Mouse (Mus musculus) layer of hippocampus, adult 11-12 months (tissue): ENCODE measurements around the gene Cntd1.

Experiments
- DNase-seq: peaks from one replicate; pipeline ENCODE4 v3.0.0; 2022; ENCODE audit warnings: low spot score

Cntd1 gene

DNA sequence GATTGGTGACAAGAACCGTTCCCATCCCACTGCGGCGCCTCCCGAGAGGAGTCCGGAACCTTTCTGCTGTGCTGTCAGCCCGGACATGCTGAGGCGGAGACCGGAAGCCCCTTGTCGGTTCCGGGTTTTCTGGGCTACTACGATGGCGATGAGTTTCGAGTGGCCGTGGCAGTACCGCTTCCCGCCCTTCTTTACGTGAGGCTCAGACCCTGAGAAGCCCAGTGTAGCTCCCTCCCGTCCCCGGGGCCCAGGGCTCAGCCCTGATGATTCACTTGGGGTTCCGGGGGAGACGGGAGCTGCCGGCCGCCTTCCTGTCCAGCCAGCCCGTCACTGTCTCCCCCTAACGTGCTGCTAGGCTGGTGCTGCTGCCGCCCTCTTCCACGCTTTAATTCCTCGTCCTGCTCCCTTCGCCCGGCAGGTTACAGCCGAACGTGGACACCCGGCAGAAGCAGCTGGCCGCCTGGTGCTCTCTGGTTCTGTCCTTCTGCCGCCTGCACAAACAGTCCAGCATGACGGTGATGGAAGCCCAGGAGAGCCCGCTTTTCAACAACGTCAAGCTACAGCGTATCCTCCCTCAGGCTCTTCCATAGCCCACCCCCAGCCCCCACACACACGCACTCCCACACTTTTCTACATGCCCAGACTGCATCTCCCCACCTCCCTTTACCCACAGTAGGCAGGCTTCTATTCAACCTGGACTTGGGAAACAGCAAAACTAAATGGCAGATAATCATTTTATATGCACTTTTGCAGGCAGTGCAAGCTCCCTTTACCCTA lies 25.0 kb upstream of the Cntd1 start, which contains the start of gene Vps25:
TSS of gene Vps25 (plus strand) at position 95 of the 777 bp plus-strand sequence.
- DNase-seq = peak; percentile 84

DNA sequence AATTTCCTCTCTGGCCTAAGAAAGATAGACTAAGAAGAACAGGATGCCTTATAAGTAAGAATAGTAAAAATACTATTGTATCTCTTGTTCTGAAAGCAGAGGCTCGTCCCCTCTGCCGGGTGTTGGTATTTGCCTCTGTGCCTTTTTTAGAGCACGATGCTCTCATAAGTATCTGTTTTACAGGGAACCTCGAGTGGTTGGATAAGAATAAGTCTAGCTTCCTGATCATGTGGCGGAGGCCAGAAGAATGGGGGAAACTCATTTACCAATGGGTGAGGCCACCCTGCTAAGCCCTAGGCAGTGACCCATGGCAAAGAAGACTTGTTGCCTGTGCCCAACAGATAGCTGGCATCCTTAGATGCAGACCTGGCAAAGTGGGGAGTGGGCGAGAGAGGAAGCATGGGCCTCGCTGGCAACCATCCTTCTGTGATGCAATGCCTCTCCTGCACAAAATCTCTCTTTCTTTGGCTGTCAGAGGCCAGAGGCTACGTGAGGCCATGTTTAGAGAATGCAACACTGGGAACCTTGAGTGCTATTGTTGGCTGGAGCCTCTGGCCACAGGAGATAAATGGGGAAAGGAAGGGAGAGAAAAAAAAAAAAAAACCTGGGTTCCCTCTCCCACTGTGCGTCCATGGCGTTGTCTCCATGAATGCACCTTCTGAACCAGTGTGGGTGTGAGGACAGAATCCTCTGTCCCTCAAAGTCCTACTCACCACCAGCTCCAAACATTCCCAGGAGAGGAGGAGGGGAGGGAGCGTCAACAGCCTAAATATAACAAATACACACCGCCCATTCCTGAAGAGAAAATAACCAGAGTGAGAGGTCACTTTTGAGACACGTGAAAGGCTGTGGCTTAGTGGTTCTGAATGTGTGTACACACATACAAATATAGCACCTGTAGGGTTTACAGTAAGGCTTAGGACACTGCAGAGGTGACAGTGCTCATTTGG lies 22.7 kb upstream of the Cntd1 start:
- DNase-seq = no peak

DNA sequence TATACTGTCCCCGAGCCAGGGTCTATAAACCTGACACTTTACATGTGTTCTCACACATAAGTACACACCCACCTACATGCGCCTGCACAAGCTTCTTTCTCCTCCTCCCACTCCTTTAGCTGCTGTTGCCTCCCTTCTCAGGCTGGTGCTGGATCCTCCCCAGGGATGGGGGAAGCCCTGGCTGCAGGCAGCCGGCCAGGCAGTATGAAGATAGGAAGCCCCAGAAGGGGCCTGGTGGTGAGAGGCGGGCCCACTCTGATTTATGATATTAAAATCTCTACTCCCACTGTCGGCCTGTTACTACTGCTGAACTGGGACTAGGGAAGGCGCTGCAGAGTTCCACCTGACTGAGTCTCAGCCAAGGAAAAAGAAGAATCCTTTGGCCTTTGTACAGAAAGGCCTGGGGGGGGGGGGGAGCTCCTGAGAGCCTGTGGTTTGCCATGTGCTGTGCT lies 19.5 kb upstream of the Cntd1 start:
- DNase-seq = peak; percentile 68

DNA sequence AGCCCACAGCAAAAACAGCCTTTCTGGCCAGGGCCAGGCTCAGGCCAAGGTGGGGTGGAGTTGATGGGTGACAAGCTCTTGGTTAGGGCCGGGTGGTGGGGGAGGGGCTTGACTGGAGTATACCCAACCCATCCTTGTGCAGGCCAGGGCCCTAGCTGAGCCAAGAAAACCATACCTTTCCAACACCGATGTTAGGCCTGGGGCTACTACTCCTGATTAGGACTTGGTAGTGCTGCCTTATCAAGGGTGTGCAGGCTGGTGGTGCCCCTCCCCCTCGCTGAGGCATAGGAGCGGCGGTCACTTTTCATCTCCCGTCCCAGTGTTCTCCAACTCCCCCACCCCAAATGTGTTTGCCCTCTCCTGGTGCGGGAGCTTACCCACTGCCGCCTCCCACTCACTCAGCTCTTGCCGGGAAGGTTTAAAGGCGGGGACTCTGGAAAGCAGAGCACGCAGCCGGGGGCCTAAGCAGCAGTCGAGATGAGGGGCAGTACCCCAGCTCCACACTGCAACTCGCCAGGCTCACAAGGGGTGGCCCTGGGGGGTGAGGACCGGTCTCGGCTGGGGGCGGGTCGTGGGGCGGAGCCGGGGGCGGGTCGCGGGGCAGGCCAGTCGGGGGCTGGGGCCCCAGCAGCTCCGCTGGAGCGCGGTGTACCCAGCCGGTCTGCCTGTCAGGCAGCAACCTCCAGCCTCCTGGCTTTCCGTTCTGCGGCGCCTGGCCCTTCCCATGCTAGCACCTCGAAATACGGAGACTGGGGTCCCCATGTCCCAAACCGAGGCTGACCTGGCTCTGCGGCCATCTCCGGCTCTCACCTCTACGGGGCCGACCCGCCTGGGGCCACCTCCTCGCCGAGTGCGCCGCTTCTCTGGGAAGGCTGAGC lies 18.6 kb upstream of the Cntd1 start, which contains the start of gene Wnk4:
TSS of gene Wnk4 (plus strand) at position 620 of the 878 bp plus-strand sequence.
- no peak for DNase-seq

DNA sequence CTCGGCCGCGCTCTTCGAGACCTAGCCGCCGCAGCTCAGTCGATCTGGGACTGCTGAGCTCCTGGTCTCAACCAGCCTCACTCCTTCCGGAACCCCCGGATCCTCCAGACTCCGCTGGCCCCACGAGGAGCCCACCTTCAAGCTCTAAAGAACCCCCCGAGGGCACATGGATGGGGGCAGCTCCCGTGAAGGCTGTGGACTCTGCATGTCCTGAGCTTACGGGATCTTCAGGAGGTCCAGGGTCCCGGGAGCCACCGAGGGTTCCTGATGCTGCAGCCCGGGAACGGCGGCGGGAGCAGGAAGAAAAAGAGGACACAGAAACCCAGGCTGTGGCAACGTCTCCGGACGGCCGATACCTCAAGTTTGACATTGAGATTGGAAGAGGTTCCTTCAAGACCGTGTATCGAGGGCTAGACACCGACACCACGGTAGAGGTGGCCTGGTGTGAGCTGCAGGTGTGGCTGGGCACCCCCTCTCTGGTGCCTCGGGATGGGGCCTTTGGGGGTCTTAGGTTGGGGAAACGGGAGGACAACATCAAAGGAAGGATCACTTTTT lies 17.9 kb upstream of the Cntd1 start:
- DNase-seq = no peak

DNA sequence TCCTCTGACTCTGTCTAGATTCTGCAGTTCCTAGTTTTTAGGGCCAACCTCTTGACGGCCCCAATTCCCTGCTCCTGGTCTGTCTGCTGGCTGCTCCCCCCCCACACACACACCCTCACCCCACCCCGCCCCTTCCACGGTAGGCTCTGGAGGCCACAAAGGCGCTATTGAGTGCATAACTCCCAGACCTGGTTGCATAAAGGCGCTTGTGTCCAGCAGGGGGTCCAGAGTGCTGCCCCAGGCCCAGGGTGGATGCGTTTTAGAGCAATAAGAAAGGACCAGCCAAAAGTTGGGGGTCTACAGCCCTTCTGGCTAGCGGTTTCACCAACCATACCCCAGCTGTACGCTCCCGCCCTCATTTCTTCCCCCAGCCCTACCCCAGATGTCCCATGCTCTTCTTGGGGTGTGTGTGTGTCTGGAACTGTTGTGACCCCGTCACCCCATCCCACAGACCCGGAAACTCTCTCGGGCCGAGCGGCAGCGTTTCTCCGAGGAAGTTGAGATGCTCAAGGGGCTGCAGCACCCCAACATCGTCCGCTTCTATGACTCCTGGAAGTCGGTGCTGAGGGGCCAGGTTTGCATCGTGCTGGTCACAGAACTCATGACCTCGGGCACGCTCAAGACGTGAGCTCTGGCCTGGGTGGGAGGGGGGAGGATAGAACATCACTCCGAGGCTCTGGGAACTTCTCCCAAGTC lies 16.4 kb upstream of the Cntd1 start:
- no peak for DNase-seq

DNA sequence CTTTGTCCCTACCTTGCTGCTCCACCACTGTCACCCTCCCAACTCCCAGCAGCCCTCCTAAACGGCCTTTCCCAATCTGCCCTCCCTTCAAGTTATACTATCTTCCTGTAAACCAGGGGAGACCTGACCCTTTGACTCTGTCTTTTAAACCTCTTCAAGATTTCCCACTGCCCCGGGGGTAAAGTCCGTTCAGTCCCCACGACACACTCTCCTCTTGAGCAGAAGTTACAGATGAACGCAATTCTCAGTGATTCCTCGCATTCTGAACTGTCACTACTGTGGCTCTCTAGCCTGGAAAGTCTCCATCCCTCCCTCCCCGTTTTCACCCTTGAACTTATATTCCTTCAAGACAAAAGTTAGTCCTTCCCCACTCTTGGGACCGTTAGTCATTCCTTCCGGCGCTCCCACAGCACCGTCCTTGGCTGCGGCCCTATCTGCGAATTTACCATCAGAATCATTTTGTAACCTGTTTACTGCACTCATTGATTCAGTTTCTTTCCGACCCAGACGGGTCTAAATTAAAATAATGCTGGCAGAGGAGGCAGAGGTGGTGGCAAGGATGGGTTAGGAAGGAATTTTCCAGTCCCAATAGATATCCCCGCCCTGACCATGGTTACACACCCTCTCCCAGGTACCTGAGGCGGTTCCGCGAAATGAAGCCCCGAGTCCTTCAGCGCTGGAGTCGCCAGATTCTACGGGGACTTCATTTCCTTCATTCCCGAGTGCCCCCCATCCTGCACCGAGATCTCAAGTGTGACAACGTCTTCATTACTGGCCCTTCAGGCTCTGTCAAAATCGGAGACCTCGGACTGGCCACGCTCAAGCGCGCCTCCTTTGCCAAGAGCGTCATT lies 15.4 kb upstream of the Cntd1 start:
- no peak for DNase-seq

DNA sequence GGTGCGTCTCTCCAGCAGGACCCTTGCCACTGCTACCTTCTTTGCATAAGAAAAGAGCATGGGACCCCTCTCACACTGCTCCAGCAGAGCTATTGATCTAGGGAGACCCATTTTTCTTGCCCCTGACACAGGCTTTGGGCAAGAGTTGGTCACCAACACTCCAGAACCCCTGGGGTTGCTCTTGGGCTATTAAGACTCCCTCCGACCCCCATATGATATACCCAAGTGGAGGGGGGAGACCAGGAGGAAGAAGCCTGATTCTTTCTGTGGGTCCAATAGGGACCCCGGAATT lies 14.9 kb upstream of the Cntd1 start:
- DNase-seq = no peak

DNA sequence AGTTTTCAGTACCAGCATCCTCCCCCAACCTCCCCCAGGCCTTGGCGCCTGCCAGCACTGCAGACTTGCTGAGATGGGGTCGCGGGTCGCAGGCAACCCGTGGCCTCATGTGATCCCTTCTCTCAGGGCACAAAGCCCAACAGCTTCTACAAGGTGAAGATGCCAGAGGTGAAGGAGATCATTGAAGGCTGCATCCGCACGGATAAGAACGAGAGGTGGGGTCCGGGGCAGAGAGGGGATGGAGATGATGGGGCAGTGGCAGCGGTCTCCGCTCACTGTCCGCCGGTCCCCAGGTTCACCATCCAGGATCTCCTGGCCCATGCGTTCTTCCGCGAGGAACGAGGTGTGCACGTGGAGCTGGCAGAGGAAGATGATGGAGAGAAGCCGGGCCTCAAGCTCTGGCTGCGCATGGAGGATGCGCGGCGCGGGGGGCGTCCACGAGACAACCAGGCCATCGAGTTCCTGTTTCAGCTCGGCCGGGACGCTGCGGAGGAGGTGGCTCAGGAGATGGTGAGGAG lies 13.8 kb upstream of the Cntd1 start:
- DNase-seq = no peak

DNA sequence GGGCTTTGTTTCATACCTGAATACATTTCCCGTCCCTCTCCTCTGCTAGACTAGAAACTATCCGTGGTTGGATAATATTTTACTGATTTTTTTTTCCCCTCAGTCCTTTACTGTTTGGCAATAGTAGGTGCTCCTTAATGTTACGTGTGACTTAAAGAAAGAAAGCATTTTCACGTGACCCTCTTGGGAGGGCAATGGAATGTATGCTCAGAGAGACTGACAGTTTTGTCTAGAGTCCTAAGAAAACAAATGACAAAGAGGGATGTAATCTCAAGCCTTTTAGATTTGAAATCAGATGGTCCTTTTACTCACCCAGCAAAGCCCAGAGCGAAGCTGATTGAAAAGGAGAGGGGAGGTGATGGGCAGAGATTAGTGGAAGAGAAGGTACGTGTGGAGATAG lies 12.9 kb upstream of the Cntd1 start:
- DNase-seq = no peak

DNA sequence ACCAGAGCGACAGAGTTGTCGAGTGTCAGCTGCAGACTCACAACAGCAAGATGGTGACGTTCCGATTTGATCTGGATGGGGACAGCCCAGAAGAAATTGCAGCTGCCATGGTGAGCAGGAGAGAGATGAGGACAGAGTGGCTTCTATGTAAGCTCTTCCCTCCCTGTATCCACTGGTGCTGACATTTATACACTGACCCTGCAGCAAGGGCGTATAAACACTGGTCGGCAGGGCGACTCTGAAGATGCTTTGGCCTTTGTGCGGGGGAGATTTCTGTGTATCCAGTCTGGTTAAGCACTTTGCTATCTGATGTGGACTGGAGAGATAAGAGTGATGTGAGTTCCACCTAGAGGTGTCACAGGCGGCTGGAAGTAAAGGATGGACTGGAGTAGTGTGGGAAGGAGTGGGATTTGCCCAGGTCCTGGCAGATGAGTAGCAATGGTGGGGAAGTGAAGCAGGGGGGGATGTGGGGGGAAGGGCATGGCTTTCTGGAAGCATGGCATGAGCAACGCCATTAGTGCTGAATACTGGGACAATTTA lies 9.2 kb upstream of the Cntd1 start:
- no peak for DNase-seq

DNA sequence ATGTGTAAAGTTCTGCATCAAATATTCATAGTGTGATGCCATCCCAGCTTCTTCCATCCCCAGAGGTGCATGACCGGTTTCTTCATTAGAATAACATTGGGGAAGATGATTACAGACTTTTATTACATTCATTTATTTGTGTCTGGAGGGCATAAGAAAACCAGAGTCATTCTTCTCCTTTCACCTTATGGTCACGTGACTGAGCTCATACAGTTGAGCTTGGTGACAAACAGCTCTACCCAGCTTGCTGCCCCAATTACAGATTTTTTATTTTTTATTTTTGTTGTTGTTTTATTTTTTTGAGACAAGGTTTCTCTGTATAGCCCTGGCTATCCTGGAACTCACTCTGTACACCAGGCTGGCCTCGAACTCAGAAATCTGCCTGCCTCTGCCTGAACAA lies 6.4 kb upstream of the Cntd1 start:
- no peak for DNase-seq

DNA sequence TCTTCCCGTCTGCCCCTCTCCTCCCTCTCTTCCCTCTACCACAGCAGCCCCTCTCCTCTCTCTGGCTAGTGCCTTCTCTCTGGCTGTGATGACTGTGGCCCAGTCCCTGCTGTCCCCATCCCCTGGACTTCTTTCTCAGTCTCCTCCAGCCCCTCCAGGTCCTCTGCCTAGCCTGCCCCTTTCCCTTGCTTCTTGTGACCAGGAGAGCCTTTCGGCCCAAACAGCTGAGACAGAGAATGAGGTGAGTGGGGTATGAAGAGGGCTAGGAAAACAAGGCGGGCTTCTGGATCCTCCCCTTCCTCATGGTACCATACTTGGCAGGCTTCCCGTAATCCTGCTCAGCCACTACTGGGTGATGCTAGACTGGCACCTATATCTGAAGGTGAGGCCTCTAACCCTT lies 3.5 kb upstream of the Cntd1 start:
- DNase-seq = no peak

DNA sequence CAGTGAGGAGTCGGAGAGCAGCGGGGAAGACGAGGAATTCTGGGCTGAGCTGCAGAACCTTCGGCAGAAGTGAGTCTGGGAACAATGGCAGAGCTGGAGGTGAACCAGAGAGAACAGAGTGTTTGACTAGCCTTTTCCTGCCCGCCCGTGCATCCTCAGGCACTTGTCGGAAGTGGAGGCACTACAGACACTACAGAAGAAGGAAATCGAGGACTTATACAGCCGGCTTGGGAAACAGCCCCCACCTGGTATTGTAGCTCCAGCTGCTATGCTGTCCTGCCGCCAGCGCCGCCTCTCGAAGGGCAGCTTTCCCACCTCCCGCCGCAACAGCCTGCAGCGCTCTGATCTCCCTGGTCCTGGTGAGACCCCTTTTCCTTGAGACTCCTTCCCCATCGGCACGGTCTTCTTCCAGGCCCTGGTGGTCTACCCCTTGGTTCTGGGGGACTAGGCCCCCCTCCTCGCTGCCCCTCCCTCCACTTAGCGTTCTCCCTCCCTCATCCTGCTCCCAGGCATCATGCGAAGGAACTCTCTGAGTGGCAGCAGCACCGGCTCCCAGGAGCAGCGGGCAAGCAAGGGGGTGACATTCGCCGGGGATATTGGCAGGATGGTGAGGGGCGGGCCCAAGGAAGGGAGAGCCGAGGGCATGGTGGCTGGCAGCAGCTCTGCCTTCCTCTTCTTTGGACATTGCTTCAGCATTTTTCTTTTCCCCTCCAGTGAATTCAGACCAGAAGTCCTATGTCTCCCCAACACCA lies 2.3 kb upstream of the Cntd1 start:
- no peak for DNase-seq

DNA sequence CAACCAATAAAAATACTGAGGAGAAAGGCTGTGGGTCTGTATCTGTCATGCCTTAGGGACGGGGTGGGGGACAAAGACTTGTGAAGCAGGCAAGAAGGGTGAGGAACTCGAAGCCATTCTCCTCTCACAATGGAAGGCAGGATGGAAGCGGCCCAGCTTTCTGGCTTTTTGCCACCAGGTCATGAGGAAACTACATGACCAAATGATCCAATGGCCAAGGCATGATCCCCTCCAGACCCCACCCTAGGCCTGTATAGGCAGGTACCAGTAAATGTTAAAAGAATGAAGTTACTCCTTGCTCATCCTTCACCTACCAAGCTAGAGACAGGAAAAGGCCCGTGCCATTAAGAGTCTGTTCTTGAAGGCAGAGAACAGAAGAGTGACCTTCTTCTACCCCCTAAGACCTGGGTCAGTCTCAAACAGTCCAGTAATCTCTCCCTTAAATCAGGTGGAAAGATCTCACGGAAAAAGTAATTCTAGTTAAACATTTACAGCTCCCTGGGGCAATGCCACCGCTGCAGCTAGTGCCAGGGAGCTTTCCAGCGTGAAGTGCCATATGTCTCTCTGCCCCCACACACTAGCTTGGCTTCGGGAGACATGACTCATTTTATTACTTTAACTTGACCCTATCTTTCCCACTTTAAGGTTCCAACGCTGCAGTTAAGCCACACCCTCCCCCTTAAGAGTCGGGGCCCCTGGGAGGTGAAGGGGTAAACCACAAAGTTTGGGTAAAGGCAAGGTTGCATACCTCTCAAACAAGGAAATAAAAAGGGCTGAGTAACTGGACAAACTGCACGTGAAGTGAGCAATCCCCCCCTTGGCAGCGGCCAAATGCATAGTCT lies 1.2 kb upstream of the Cntd1 start:
- DNase-seq = peak; percentile 39

DNA sequence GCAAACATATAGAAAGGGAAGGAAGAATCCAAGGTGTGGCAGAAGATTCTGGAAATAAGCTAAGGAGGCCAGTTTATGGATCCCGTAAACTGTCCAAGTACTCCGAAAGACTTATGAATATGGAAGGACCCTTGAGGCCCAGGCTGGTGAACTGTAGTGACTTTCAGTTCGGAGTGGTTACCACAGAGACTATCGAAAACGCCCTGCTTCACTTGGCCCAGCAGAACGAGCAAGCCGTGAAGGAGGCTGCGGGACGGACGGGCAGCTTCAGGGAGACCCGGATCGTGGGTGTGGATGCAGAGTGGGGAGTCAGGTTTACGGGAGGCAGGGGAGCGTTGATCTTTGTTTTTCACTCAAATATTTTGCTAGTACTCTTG lies 369 bp downstream of the Cntd1 start:
- DNase-seq = no peak

DNA sequence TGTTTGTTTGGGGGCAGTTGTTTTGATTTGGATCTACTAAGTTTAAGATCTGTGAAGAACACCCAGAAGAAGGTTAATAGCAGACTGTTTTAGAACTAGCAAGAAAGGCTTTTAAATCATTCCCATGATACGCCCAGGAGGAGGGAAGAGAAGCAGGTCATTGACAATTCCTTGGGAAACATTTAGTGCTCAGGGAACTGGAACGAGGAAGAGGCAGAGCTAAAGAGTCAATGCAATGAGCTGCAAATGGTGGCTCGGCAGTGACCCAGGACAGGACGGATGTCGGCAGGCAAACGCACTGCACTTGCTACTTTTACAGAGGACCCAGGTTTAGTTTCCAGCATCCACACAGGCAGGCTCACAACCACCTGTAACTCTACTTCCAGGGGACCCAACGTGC lies 2.0 kb downstream of the Cntd1 start:
- DNase-seq = no peak

DNA sequence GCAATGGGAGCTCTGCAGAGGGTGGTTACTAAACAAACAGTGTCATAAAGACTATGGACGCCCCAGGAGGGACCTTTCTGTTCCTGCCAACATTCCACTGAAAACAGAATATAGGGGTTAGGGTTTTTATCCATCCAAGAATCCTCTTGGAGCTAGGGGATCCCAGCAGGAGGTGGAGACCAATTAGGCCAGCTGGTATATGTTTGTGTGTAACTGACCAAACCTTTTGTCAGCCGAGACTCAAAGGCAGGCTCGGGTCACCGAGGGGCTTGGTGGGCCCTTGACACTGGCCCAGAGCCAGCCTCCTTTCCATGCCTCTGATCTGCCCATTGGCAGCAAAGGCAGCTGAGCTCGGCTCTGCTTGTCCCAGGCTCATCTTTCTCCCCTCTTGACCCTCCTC lies 4.1 kb downstream of the Cntd1 start:
- DNase-seq = no peak
